Mouse (Mus musculus): Measurements from ENCODE around the gene Crtc3. TPM values are rescaled to one million over a fixed set of nuclear protein-coding genes. Genes with fewer than 3 reads are reported as not detected.

The Crtc3 gene
- total RNA-seq, 1 experiment from 2014 or later, result 10.6 TPM

DNA sequence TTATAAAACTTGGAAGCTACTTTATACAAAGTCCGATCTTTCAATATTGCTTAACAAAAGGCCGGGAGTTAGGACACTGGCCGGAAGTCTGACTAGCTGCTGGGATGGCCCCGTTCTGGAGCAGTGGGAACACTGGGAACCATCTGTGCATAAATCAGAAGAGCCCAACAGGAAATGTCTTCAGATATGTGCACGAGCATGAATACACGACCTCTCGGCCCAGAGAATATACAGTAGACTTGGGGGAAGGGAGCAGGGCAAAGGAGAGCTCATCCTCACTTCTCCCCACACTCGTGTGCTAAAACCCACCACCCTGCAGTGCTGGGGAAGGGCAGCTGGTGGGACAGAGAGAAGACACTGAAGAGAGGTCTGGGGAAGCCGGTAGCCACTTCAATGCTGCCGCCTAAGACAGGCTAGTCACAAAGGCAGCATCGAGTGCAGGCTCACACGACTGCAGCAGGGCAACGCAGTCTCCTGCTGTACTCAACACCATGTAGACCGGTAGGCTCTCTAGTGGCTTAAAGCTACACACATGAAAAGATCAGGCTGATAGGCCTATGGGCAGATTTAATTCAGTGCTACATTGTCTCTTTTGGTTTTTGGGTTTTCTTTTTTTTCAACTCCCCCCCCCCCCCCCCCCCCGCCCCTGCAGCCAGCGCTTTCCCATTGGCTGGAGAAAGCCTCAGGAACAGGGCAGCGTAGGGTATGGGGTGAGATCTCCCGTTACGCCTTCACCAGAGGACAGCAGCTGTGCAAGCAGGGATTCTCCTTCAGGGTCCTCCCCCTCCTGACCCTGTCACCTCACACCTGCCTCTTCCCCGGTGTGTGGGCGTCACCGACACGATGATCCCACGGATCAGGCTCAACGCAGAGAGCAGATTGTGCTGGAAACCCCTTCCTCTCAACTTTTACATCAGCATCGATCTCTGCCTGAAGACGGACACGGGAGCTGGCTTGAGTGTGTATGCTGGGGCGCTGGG, 101.7 kb downstream of the Crtc3 start:
- ATAC-seq (replicated peaks in 1 of 2; ENCODE audit: insufficient read depth in 1 of 2, low FRiP score in 2 of 2, low TSS enrichment in 1 of 2, low read depth in 1 of 2, poor library complexity in 2 of 2, severe bottlenecking in 2 of 2), result no peak

DNA sequence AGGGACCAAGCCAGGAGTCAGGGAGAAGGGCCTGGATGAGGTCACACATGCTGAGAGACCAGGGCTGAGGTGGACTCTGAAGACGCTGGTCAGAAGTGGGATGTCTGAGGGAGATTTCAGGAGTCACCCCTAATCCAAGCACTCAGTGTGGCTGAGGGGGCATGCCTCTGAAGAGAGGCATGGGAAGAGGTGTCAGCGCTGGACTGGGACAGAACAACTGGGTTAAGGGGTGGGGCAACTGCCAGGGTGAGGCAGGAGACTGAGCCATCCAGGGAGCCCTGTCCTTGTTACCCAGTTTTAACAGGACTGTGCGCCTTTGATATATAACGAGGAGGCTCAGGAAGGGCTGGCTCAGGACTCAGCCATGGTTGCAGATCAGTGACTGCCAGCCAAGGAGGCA, 102.5 kb downstream of the Crtc3 start:
- ATAC-seq (replicated peaks in 1 of 2; ENCODE audit: insufficient read depth in 1 of 2, low FRiP score in 2 of 2, low TSS enrichment in 1 of 2, low read depth in 1 of 2, poor library complexity in 2 of 2, severe bottlenecking in 2 of 2), result no peak

DNA sequence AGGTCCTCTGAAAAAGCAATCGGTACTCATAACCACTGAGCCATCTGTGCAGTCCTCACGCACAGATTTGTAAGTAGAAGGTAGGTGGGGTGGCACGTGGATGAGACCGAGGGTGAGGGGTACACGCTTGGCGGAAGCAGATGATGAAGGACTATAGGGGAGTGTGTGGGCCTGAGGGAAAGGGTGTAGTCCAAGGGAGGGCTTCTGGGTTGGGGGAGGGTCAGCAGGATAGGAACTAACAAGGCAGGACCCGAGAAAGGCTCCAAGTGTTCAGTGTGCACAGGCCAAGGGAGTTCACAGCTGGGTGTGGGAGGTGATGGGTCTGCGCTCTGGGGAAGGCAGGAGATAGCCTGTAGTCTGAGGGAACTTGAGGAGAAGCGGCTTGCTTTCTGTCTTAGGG, 103.3 kb downstream of the Crtc3 start:
- ATAC-seq (replicated peaks in 1 of 2; ENCODE audit: insufficient read depth in 1 of 2, low FRiP score in 2 of 2, low TSS enrichment in 1 of 2, low read depth in 1 of 2, poor library complexity in 2 of 2, severe bottlenecking in 2 of 2), result no peak

DNA sequence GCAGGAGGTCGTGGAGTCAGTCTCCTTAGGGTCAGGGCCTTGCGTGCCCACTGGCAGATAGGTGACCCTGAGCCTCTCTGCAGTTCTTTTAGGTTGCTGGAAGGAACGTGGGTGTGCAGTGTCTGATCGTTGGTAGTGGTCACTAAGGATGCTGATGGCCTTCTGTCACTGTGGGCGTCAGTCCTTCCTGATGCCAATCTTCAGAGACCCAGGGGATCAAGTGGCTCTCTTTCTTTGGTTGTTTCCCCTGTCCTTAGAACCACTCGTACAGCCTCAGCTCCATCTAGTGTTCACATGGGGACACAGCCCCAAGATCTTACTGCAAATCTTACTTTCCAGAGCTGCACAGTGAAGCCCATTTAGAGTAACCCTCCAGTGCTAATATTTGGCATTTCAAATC, 104.7 kb downstream of the Crtc3 start:
- ATAC-seq (replicated peaks in 1 of 2; ENCODE audit: insufficient read depth in 1 of 2, low FRiP score in 2 of 2, low TSS enrichment in 1 of 2, low read depth in 1 of 2, poor library complexity in 2 of 2, severe bottlenecking in 2 of 2), result peak; percentile 71 to 83

DNA sequence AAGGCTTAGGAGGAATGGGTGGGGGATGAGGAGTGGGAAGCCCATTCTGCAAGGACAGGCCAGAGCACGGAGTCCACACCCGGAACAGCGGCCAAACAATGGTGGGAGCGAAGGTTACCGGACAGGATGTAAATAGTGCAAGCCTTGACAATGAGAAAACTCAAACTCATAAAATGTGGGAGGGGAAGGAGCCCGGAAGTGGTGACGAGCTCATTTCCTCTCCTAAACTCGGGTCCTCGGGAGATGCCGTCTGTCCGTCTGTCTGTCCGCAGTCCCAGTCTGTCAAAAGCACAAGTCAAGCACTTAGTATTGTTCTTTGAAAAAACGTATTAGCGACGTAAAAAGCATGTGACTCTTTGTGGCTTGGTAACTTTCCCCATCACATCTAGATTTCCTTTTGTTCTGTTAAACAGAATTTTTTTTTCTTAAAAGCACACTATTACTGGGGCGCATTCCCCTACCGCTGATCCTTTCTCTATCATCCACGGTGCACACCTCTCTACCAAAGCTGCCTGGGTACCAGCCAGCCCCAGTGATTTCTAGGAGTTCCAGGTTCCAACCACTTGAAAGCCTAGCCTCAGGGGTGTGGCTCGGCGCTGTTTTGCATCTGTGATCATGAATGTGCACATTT, 105.7 kb downstream of the Crtc3 start:
- ATAC-seq (replicated peaks in 1 of 2; ENCODE audit: insufficient read depth in 1 of 2, low FRiP score in 2 of 2, low TSS enrichment in 1 of 2, low read depth in 1 of 2, poor library complexity in 2 of 2, severe bottlenecking in 2 of 2), result peak in 1 of 2 experiments; percentile 24; a peak in 1 of 4 replicates

DNA sequence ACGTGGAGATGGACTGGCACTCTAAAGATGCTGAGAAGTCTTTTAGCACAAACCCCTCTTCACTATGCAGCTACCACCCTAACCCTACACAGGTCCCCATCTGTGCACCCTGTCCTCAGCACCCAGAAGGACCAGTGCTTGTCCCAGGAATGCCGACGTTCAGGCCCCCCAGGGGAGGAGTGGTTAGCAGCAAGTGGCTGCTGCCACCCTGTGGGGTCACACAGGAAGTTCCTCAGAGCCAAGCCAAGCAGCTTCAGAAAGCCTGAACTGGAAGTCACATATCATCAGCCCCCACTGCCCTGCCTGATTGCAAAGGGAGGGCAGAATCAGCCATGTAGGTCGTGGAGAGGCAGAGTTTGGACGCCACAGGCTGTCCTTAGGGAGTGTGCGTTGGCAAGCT, 108.3 kb downstream of the Crtc3 start:
- peak in 1 of 2 experiments; percentile 38; a peak in 1 of 4 replicates for ATAC-seq (replicated peaks in 1 of 2; ENCODE audit: insufficient read depth in 1 of 2, low FRiP score in 2 of 2, low TSS enrichment in 1 of 2, low read depth in 1 of 2, poor library complexity in 2 of 2, severe bottlenecking in 2 of 2)

DNA sequence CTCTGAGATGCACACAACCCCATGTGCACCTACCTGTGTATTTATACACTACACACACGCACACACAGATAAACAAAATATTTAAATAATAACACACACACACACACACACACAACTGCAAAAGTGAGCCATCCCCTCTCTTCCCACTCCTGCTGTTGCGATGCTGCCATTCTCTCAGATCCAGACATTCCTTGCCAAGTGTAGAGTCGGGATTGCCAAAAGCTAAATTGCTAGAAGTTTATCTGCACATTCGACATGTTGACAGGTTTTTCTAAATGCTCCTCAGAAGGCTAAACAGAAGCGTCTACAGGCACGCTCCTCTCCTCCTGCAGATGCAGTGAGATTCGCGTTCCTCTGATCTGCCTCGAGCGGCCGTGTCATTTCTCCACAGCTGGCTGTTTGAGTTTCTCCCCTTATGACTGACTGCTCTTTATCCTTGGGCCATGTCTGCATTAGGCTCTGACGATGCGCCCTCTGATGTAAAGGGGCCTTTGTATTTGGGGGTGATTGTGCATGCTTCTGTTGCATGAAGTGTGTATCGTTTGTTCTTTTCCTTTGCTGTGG, 111.2 kb downstream of the Crtc3 start:
- no peak for ATAC-seq (replicated peaks in 1 of 2; ENCODE audit: insufficient read depth in 1 of 2, low FRiP score in 2 of 2, low TSS enrichment in 1 of 2, low read depth in 1 of 2, poor library complexity in 2 of 2, severe bottlenecking in 2 of 2)

DNA sequence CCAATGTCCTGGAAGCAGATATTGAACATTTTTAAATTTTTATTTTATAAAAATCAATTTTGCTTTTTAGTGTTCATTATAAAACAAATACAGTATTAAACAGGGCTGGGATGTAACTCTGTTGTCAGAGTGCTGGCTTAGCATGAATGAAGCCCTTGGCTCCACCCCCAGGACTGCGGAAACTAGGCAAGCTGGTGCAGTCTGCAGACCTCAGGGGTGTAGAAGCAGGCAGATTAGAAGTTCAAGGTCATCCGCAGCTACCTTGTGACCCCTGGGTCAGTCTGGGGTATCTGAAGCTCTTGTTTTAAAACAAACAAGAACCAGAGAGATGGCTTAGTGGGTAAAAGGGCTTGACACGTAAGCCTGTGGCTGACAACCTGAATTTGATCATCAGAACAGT, 112.1 kb downstream of the Crtc3 start:
- no peak for ATAC-seq (replicated peaks in 1 of 2; ENCODE audit: insufficient read depth in 1 of 2, low FRiP score in 2 of 2, low TSS enrichment in 1 of 2, low read depth in 1 of 2, poor library complexity in 2 of 2, severe bottlenecking in 2 of 2)

DNA sequence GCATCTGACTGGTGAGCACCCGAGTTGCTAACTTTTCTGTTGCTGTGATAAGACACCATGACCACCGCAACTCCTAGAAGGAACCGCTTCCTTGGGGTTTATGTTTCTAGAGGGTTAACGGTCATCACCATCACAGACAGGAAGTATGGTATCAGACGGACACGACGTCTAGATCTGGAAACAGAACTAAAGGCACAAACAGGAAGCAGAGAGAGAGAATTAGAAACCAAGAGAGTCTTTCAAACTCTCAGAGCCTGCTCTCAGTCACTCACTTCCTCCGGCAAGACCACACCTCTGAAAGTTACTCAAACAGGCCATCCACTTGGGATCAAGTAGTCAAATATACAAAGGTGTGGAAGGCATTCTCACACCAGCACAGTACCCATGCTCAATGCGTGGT, 112.9 kb downstream of the Crtc3 start:
- ATAC-seq (replicated peaks in 1 of 2; ENCODE audit: insufficient read depth in 1 of 2, low FRiP score in 2 of 2, low TSS enrichment in 1 of 2, low read depth in 1 of 2, poor library complexity in 2 of 2, severe bottlenecking in 2 of 2), result peak; percentile 17 to 40; a peak in 3 of 4 replicates

DNA sequence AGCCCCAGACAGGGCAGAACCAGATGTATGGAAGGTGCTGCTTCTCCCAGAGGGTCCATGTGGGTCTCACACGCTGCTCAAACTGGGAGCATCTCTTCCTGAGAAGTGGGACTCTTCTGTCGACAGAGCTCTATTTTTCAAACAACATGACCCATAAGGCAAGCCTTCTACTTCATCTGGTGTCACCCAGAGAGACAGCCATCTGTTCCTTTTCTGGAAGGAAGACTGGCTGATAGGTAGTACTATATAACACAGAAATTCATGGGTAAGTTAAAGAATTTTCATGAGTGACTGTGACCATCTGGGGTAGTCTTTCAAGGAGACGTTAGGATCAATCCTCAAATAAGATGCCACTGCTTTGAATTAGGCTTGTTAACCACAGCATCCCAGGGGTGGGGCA, 115.6 kb downstream of the Crtc3 start:
- ATAC-seq (replicated peaks in 1 of 2; ENCODE audit: insufficient read depth in 1 of 2, low FRiP score in 2 of 2, low TSS enrichment in 1 of 2, low read depth in 1 of 2, poor library complexity in 2 of 2, severe bottlenecking in 2 of 2), result no peak

DNA sequence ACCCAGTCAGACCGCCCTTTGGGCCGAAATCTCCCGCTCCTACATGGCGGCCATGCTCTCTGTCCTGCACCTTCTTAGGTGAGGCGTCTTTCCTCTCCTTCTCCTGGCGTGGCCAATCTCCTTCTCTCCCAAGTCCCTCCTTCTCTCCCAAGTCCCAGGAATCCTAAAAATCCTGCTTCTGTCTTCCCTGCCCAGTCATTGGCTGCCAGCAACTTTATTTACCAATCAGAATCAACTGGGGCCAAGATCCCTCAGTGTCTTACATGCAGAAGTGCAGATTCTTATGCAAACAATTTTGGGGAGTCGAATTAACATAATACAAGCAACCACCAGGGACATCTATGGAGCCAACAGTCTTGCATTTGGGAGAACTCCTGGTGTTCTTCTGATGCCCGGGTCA, 120.7 kb downstream of the Crtc3 start:
- ATAC-seq (replicated peaks in 1 of 2; ENCODE audit: insufficient read depth in 1 of 2, low FRiP score in 2 of 2, low TSS enrichment in 1 of 2, low read depth in 1 of 2, poor library complexity in 2 of 2, severe bottlenecking in 2 of 2), result no peak

DNA sequence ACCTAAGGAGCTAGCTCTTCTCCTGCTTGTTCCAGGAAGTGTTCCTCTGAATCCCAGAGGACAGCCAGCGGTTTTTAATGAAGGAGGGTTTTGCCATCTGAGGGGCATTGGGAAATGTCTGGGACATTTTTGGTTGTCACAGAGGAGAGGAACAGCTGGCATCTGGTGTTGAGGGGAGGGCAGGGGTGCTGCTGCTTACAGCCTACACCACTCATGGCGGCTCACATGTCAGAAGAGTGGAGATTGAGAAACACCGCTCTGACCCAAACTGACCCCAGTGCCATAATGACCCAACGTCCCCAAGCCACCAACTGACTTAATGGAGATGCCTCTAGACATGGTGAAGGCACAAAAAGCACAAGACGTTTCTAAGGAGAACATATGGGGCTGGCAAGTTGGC, 126.7 kb downstream of the Crtc3 start:
- ATAC-seq (replicated peaks in 1 of 2; ENCODE audit: insufficient read depth in 1 of 2, low FRiP score in 2 of 2, low TSS enrichment in 1 of 2, low read depth in 1 of 2, poor library complexity in 2 of 2, severe bottlenecking in 2 of 2), result no peak

DNA sequence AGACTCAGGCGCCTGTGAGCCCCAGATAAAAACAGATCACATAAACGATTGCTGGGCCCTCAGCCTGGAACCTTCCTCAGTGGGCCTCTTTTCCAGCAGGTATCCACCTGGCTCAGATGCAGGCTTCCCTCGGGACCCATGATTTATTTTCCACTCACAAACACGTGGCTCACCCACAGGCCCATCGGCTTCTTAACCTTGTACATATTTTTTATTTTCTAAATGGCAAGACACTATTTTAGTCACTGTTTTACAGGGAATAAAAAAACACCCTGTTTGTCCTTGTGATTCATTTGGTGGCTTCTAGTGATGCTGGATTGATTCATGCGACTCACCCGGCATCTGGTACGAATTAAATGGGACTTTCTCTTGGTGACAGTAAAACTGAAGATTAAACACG, 127.4 kb downstream of the Crtc3 start:
- ATAC-seq (replicated peaks in 1 of 2; ENCODE audit: insufficient read depth in 1 of 2, low FRiP score in 2 of 2, low TSS enrichment in 1 of 2, low read depth in 1 of 2, poor library complexity in 2 of 2, severe bottlenecking in 2 of 2), result no peak

DNA sequence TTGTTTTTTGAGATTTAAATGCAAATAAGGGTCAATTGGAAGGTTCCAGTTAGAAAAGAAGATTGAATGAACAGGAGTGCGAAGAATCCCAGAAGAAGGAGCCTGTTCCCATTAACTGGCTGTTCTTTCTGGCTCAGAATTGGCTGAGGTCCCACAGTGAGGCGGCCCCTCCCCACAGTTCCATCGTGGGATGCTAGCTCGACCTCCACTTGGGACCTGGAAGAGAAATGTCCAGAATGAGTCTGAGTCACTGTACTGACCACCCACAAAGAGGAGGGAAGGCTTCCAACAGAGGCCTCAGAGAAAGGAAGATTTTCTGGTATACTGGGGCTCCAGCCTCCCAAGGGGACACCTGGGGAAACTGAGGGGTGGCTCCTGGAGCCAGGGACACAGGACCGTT, 130.1 kb downstream of the Crtc3 start:
- no peak for ATAC-seq (replicated peaks in 1 of 2; ENCODE audit: insufficient read depth in 1 of 2, low FRiP score in 2 of 2, low TSS enrichment in 1 of 2, low read depth in 1 of 2, poor library complexity in 2 of 2, severe bottlenecking in 2 of 2)

DNA sequence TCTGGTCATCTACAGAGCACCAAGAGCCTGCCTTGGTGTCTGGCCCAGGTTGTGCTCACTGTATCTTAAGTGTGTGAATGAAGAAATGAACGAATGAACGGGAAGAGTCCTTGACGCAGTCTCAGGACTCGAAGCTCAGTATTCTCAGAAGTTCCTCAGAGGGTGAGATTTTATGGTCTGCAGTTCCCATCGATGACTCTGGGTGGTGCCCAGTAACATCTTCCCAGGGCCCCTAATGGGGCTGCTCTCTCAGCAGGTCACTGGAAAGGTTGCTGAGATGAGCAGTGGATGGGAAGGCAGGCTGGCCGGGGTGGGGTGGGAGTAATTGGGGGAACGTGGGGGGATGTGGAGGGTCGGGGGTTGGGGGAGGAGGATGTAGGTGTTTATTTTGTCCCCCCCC, 130.6 kb downstream of the Crtc3 start:
- no peak for ATAC-seq (replicated peaks in 1 of 2; ENCODE audit: insufficient read depth in 1 of 2, low FRiP score in 2 of 2, low TSS enrichment in 1 of 2, low read depth in 1 of 2, poor library complexity in 2 of 2, severe bottlenecking in 2 of 2)

DNA sequence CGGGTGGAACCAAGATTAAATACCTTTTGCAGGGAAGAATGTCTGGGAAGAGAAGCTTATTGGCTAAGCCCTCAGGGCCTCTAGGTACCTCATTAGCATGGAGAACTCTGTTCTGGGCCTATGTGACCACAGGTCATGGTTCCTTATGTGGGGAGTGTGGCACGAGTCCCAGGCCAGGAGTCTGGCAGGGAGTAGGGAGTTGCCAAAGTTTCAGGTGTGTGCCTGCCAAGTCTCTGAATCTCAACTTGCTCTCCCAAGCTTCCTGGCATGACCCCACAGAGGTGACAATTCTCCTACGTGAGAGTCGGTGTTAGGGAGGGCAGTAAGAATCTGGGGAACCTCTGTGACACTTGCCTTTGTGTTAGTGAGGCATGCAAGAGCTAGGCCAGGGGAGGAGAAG, 131.5 kb downstream of the Crtc3 start:
- ATAC-seq (replicated peaks in 1 of 2; ENCODE audit: insufficient read depth in 1 of 2, low FRiP score in 2 of 2, low TSS enrichment in 1 of 2, low read depth in 1 of 2, poor library complexity in 2 of 2, severe bottlenecking in 2 of 2), result no peak

DNA sequence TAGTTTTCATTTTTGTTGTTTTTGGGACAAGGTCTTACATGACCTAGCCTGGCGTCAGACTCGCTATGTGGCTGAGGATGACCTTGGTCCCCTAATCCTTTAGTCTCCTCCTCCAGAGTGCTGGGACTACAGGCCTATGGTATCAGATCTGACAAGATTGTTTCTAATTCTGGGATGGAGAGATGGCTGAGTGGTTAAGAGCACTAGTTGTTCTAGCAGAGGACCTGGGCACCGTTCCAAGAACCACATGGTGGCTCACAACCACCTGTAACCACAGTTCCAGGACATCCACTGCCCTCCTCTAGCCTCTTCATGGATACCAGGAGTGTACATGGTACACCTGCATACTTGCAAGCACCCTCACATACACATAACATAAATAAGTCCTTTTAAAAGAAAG, 132.5 kb downstream of the Crtc3 start:
- ATAC-seq (replicated peaks in 1 of 2; ENCODE audit: insufficient read depth in 1 of 2, low FRiP score in 2 of 2, low TSS enrichment in 1 of 2, low read depth in 1 of 2, poor library complexity in 2 of 2, severe bottlenecking in 2 of 2), result no peak

DNA sequence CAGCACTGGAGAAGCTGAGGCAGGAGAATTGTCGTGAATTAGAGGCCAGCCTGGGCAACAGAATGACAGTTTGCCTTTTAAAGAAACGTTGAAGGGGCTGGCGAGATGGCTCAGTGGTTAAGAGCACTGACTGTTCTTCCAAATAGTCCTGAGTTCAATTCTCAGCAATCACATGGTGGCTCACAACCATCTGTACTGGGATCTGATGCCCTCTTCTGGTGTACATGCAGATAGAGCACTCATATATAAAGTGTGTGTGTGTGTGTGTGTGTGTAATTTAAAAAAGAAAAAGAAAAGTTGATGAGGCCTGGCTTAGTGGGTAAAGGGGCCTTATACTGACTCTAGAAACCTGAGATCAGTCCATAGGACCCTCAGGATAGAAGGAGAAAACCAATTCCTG, 133.5 kb downstream of the Crtc3 start:
- no peak for ATAC-seq (replicated peaks in 1 of 2; ENCODE audit: insufficient read depth in 1 of 2, low FRiP score in 2 of 2, low TSS enrichment in 1 of 2, low read depth in 1 of 2, poor library complexity in 2 of 2, severe bottlenecking in 2 of 2)
